Mouse (Mus musculus) bone marrow macrophage, adult 2 months (primary cell): ENCODE measurements around the gene Slc38a8.

Experiments
- CTCF ChIP-seq: IDR thresholded peaks from 2 replicates; pipeline ENCODE4 v1.5.1; 2012; ENCODE audit warnings: low read depth, mild to moderate bottlenecking, low read length, moderate library complexity
- POLR2A ChIP-seq: IDR thresholded peaks from 2 replicates; pipeline ENCODE4 v1.6.1; 2012; ENCODE audit warnings: mild to moderate bottlenecking, low read depth, low read length, borderline replicate concordance

GRCm38 (mm10) chr8:119501598-119501997, at the start of gene Slc38a8:
- TF ChIP-seq CTCF = no peak
- TF ChIP-seq POLR2A = no peak
